Mouse (Mus musculus): ENCODE measurements around the gene Ankrd33. TPM values are rescaled to one million over a fixed set of nuclear protein-coding genes. Genes with fewer than 3 reads are reported as not detected.
"Not testable (repeated sequence)": the region's sequence is repeated elsewhere in the genome, so short reads cannot be mapped to it uniquely, and the experiment has no call there.

The Ankrd33 gene
- total RNA-seq, 2 experiments from 2014 or later = not detected

GRCm38 (mm10) chr15:101092829-101093648 lies 22.5 kb upstream of the Ankrd33 start:
- TF ChIP-seq CTCF (conservative IDR thresholded peaks at IDR 0.05) = no peak
- peak; percentile 44 to 59 for DNase-seq (ENCODE audit: low spot score in 2 of 2)
- Histone ChIP-seq H3K27ac (peak overlapping the region; percentile 87), H3K4me3 (peak overlapping the region; percentile 36; the same call in 1 of the 2 replicates)

DNA sequence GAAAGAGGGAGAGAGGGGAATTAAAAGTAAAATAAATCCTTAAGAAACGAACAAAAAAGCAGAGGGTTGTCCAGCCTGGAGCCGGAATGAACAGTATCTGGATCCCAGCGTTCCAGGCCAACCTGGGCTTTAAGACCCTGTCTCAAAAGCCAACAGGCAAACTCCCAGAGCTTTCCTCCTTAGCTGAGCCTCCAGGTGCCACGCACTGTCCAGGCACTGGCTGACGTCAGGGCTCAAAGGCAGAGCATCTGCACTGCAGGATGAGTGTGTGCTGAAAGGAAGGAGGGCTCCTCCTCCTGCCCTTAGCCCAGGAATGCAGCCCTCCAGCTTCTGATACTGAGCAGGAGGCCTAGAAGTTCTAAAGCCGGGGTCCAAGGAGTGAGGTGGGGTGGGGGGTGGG lies 21.6 kb upstream of the Ankrd33 start:
- DNase-seq (ENCODE audit: low spot score in 2 of 2) = no peak
- no peak for TF ChIP-seq CTCF (conservative IDR thresholded peaks at IDR 0.05)
- Histone ChIP-seq H3K4me3 (no peak overlapping the region), H3K27ac (no peak overlapping the region)

- H3K27ac ChIP-seq = no peak overlapping the region
- H3K4me3 ChIP-seq = no peak overlapping the region
- no peak for TF ChIP-seq CTCF (conservative IDR thresholded peaks at IDR 0.05)
- DNase-seq (ENCODE audit: low spot score in 2 of 2) = no peak
These were observed 20.6 kb upstream of the Ankrd33 start for GRCm38 (mm10) chr15:101094979-101095378.

DNA sequence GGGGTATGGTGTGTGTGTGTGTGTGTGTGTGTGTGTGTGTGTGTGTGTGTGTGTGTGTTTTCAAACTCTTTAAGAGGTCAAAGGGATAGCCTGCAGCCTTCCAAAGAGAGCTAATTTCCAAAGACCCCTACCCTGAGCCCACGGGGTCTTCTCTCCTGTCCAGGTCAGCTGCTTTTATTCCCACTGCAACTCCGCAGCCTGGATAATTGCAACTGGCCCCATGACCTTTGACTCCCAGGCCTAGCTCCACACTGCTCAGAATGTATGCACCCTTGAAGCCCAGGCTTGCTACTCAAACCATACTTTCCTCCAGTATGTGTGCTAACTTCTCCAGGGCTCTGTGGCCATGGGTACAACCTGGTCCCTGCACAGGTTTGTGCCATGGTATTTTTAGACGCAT lies 20.2 kb upstream of the Ankrd33 start:
- H3K4me3 ChIP-seq = no peak overlapping the region
- H3K27ac ChIP-seq = no peak overlapping the region
- no peak for DNase-seq (ENCODE audit: low spot score in 2 of 2)
- no peak for TF ChIP-seq CTCF (conservative IDR thresholded peaks at IDR 0.05)

DNA sequence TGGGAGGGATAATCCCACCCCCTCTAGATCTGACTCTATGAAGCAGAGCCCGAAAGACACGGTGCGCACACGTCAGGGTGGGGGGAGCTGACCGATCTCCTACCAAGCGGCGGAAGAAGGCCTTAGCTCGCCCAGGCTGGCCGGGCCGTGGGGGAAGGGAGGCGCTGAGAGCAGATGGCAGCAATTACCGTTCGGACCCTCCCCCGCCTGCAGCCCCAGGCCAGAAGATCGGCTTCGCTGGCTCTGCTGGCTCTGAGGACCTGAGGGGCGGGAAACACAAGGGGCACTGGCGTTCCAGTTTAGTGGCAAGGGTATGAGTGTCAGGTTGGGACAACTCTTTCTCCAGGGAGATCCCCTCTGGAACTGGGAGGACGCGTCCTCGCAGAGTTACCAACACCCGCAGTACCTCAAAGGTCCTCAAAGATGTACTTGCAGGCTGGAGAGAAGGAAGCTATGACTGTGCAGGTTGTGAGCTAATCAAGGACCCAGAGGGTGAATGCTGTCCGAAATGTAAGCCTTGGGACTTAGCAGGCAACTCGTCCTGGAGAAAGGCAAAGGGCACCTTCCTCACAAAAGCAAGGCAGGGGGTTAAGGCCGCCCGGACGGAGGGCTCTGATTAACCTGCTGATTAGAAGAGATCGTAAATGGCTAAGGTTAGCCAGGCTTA lies 17.4 kb upstream of the Ankrd33 start:
- no peak for TF ChIP-seq CTCF (conservative IDR thresholded peaks at IDR 0.05)
- no peak overlapping the region for H3K27ac ChIP-seq
- no peak for DNase-seq (ENCODE audit: low spot score in 2 of 2)
- H3K4me3 ChIP-seq = no peak overlapping the region

DNA sequence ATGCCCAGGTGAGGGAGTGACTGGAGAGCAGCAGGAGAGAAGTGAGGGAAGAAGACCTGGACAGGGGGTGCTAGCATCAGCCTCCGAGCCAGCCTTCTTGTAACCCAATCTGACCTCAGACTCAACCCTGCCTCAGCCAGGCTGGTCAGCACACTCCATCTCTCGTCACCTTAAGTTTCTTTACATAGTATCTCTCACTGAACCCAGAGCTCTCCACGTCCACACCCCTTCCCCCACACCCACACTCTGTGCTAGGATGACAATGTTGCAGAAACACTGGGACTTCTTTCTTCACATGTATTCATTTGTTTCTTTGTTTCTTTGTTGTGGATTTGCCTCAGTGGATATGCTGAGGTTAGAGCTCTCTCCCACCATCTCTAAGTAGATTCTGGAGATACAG lies 14.6 kb upstream of the Ankrd33 start:
- Histone ChIP-seq H3K27ac (no peak overlapping the region), H3K4me3 (no peak overlapping the region)
- DNase-seq (ENCODE audit: low spot score in 2 of 2) = no peak
- TF ChIP-seq CTCF (conservative IDR thresholded peaks at IDR 0.05) = no peak

- Histone ChIP-seq H3K4me3 (no peak overlapping the region), H3K27ac (no peak overlapping the region)
- no peak for DNase-seq (ENCODE audit: low spot score in 2 of 2)
- no peak for TF ChIP-seq CTCF (conservative IDR thresholded peaks at IDR 0.05)
These were observed 11.8 kb upstream of the Ankrd33 start for GRCm38 (mm10) chr15:101103605-101104304.

GRCm38 (mm10) chr15:101105496-101105994 lies 10.0 kb upstream of the Ankrd33 start:
- peak overlapping the region; percentile 57; the same call in 1 of the 2 replicates for H3K27ac ChIP-seq
- TF ChIP-seq CTCF (conservative IDR thresholded peaks at IDR 0.05) = peak; percentile 92
- peak overlapping the region; percentile 53 for H3K4me3 ChIP-seq
- peak; percentile 54 to 81 for DNase-seq (ENCODE audit: low spot score in 2 of 2)

DNA sequence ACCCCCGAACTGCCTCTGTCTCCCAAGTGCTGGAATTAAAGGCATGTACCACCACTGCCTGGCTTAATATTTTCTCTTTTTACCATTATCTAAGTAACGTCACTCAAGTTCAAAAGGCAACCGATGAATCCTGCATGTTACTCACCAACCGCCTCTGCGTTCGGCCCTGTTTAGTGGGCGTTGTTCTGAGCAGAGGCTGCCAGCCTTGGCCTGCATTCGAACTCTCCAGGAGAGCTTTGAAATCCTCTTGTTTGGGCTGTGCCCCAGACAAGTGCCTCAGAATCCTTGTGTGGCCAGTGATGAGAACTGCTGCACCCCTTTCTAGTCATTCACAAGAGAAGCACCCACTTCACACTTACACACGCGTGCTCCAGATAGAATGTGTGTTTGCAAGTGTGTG lies 9.5 kb upstream of the Ankrd33 start:
- H3K27ac ChIP-seq = peak overlapping the region; percentile 57; the same call in 1 of the 2 replicates
- no peak for DNase-seq (ENCODE audit: low spot score in 2 of 2)
- TF ChIP-seq CTCF (conservative IDR thresholded peaks at IDR 0.05) = no peak
- peak overlapping the region; percentile 53 for H3K4me3 ChIP-seq

DNA sequence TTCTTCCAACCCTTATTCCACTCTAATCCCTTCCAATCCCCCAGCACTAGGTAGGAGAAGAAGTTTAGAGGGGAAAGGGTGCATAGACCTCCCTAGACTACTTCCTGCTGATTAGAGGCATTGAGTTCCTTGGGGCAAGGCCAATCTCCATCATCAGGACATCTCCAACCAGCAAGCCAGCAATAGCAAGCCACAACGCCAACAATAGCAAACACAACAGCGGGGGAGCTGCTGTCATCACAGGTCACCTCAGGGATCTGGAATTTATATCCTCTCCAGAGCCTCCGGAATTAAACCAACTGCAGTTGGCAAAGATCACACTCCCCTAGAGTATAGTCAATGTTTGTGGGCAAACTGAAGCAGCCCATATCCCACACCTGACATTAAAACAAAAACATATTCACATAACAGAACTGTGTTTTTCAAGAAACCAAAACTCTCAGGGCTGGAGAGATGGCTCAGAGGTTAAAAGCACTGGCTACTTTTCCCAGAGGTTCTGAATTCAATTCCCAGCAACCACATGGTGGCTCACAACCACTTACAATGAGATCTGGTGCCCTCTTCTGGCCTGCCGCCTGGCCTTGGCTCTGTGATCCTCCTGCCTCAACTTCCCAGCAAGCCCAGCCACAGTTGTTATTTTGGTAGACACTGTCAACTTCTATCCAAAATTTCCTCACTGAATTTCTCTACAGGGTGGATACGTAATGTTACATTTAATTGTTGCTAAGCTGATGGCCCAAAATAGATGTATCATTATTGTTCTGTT lies 7.5 kb upstream of the Ankrd33 start:
- no peak overlapping the region for H3K27ac ChIP-seq
- TF ChIP-seq CTCF (conservative IDR thresholded peaks at IDR 0.05) = peak; percentile 34
- no peak overlapping the region for H3K4me3 ChIP-seq
- no peak for DNase-seq (ENCODE audit: low spot score in 2 of 2)

DNA sequence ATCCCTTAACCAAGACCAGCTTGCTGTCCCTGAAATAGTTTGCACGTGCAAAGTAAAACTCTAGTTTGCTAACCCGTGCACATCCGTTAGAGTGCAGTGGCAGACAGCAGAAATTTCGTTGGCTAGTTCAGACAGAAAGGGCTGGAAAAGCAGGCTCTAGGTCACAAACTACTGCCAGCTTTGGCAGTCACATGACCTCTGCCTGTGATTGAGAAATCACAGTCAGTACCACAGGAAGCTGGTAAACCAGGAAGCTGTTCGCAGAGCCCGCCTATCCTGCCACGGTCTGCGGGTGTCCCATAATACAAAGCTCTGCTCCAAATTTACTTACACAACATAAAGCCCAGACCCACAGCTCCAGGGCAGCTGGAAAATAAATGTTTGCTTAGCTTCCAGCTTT lies 2.4 kb upstream of the Ankrd33 start:
- H3K4me3 ChIP-seq = no peak overlapping the region
- H3K27ac ChIP-seq = 0 out of 2 replicates have a peak overlapping the region, but pooled peaks have one; percentile 14
- TF ChIP-seq CTCF (conservative IDR thresholded peaks at IDR 0.05) = no peak
- no peak for DNase-seq (ENCODE audit: low spot score in 2 of 2)

- TF ChIP-seq CTCF (conservative IDR thresholded peaks at IDR 0.05) = peak; percentile 50
- not testable (repeated sequence) for DNase-seq (ENCODE audit: low spot score in 2 of 2); H3K27ac ChIP-seq; H3K4me3 ChIP-seq
These were observed 1.8 kb upstream of the Ankrd33 start for GRCm38 (mm10) chr15:101113778-101114177.

Measured in layer of hippocampus, adult 2 months (tissue).